Mouse (Mus musculus): Measurements from ENCODE around the gene Rilp. TPM values are rescaled to one million over a fixed set of nuclear protein-coding genes. Genes with fewer than 3 reads are reported as not detected.
A peak's percentile ranks its signal among the peaks of the same experiment; 100 is the strongest.

The Rilp gene
- polyA plus RNA-seq, 1 experiment from 2014 or later, result 0.25 TPM

GRCm38 (mm10) chr11:75557142-75557541, 47.2 kb downstream of the Rilp start:
- Histone ChIP-seq H3K27ac (no peak overlapping the region), H3K36me3 (peaks cover 7% of the 10 kb centered on the region; the same call in 1 of the 2 replicates), H3K4me3 (no peak overlapping the region), H3K9me3 (replicated peaks) (no peaks in the 10 kb centered on the region), H3K4me1 (peaks cover 21% of the 10 kb centered on the region), H3K27me3 (ENCODE audit: low read depth, poor library complexity, severe bottlenecking) (no peaks in the 10 kb centered on the region)
- no peak for DNase-seq (ENCODE audit: low spot score)
- 87% methylated on average over 6 of the region's 6 CpGs for WGBS

- Histone ChIP-seq H3K36me3 (peaks cover 12% of the 10 kb centered on the region; the same call in 1 of the 2 replicates), H3K9me3 (replicated peaks) (no peaks in the 10 kb centered on the region), H3K27me3 (ENCODE audit: low read depth, poor library complexity, severe bottlenecking) (no peaks in the 10 kb centered on the region), H3K4me1 (peaks cover 11% of the 10 kb centered on the region), H3K27ac (no peak overlapping the region), H3K4me3 (no peak overlapping the region)
- no peak for DNase-seq (ENCODE audit: low spot score)
- 92% methylated on average over 1 of the region's 1 CpGs for WGBS
Measured at GRCm38 (mm10) chr11:75558101-75558500, 48.2 kb downstream of the Rilp start.

GRCm38 (mm10) chr11:75559870-75560504, 50.1 kb downstream of the Rilp start:
- no peak for DNase-seq (ENCODE audit: low spot score)
- Histone ChIP-seq H3K9me3 (replicated peaks) (no peaks in the 10 kb centered on the region), H3K4me3 (no peak overlapping the region), H3K27ac (no peak overlapping the region), H3K27me3 (ENCODE audit: low read depth, poor library complexity, severe bottlenecking) (no peaks in the 10 kb centered on the region), H3K36me3 (peaks cover 19% of the 10 kb centered on the region), H3K4me1 (peaks cover 12% of the 10 kb centered on the region)
- 92% methylated on average over 8 of the region's 8 CpGs for WGBS

- WGBS, result 77% methylated on average over 14 of the region's 14 CpGs
- Histone ChIP-seq H3K9me3 (replicated peaks) (no peaks in the 10 kb centered on the region), H3K4me3 (no peak overlapping the region), H3K27ac (peak overlapping the region; percentile 15; the same call in 1 of the 2 replicates), H3K36me3 (peaks cover 20% of the 10 kb centered on the region), H3K4me1 (peaks cover 14% of the 10 kb centered on the region), H3K27me3 (ENCODE audit: low read depth, poor library complexity, severe bottlenecking) (no peaks in the 10 kb centered on the region)
- no peak for DNase-seq (ENCODE audit: low spot score)
Measured at GRCm38 (mm10) chr11:75560530-75561409, 50.9 kb downstream of the Rilp start.

- 85% methylated on average over 5 of the region's 5 CpGs for WGBS
- Histone ChIP-seq H3K36me3 (peaks cover 22% of the 10 kb centered on the region), H3K27ac (no peak overlapping the region), H3K27me3 (ENCODE audit: low read depth, poor library complexity, severe bottlenecking) (no peaks in the 10 kb centered on the region), H3K9me3 (replicated peaks) (no peaks in the 10 kb centered on the region), H3K4me3 (no peak overlapping the region), H3K4me1 (peaks cover 18% of the 10 kb centered on the region)
- no peak for DNase-seq (ENCODE audit: low spot score)
Measured at GRCm38 (mm10) chr11:75561410-75561791, 51.5 kb downstream of the Rilp start.

MicroRNAs within 50 kb of the gene (microRNA counts, 519-probe panel; counts per million panel counts)
- 4,922 counts per million, percentile 86 among the panel's probes with 10 or more counts for microRNA mmu-miR-22

Small RNA genes within 50 kb of the gene (microRNA-seq; reads per million reads assigned to microRNA genes)
- gene Mir22 (1,210 reads per million, percentile 77 among the genes with 10 or more reads in this experiment), gene Mir3971 (not detected)

Other genes with a start within 250 kb of the Rilp start
- gene Rpa1, start 161.8 kb upstream of the Rilp start, polyA plus RNA-seq (2016; fragmentation: Nextera tagmentation; extraction: Ambion mirVana), result 178 and 185 TPM in 2 replicates
- gene Smyd4, start 161.7 kb upstream of the Rilp start, polyA plus RNA-seq (2016; fragmentation: Nextera tagmentation; extraction: Ambion mirVana), result 15.0 and 17.1 TPM in 2 replicates
- 214 and 217 TPM in 2 replicates for gene Serpinf1, start 87.4 kb upstream of the Rilp start, polyA plus RNA-seq (2016; fragmentation: Nextera tagmentation; extraction: Ambion mirVana)
- 0.36 TPM in 1 of 2 replicates, not detected in the other for gene Serpinf2, start 70.5 kb upstream of the Rilp start, polyA plus RNA-seq (2016; fragmentation: Nextera tagmentation; extraction: Ambion mirVana)
- 5.6 and 6.6 TPM in 2 replicates for gene Wdr81, start 55.4 kb upstream of the Rilp start, polyA plus RNA-seq (2016; fragmentation: Nextera tagmentation; extraction: Ambion mirVana)
- 9.2 and 9.8 TPM in 2 replicates for gene Tlcd2, start 48.4 kb upstream of the Rilp start, polyA plus RNA-seq (2016; fragmentation: Nextera tagmentation; extraction: Ambion mirVana)
- gene Prpf8, start 23.3 kb upstream of the Rilp start, polyA plus RNA-seq (2016; fragmentation: Nextera tagmentation; extraction: Ambion mirVana), result 81.7 and 82.6 TPM in 2 replicates
- gene Scarf1, start 3.4 kb downstream of the Rilp start, polyA plus RNA-seq (2016; fragmentation: Nextera tagmentation; extraction: Ambion mirVana), result 7.0 and 7.1 TPM in 2 replicates
- gene Slc43a2, start 21.6 kb downstream of the Rilp start, polyA plus RNA-seq (2016; fragmentation: Nextera tagmentation; extraction: Ambion mirVana), result 3.4 and 4.9 TPM in 2 replicates
- 60.9 and 68.8 TPM in 2 replicates for gene Pitpna, start 78.0 kb downstream of the Rilp start, polyA plus RNA-seq (2016; fragmentation: Nextera tagmentation; extraction: Ambion mirVana)
- 14.4 and 17.6 TPM in 2 replicates for gene Inpp5k, start 120.9 kb downstream of the Rilp start, polyA plus RNA-seq (2016; fragmentation: Nextera tagmentation; extraction: Ambion mirVana)
- 19.7 and 20.2 TPM in 2 replicates for gene Myo1c, start 140.4 kb downstream of the Rilp start, polyA plus RNA-seq (2016; fragmentation: Nextera tagmentation; extraction: Ambion mirVana)
- 105 and 123 TPM in 2 replicates for gene Crk, start 169.2 kb downstream of the Rilp start, polyA plus RNA-seq (2016; fragmentation: Nextera tagmentation; extraction: Ambion mirVana)
- 1,115 and 1,137 TPM in 2 replicates for gene Ywhae, start 222.8 kb downstream of the Rilp start, polyA plus RNA-seq (2016; fragmentation: Nextera tagmentation; extraction: Ambion mirVana)